Mouse (Mus musculus) lung, postnatal 0 days (tissue): ENCODE results near the gene Polr3b. TPM values are rescaled to one million over a fixed set of nuclear protein-coding genes. Genes with fewer than 3 reads are reported as not detected.

Experiments used
- ATAC-seq: fragments of 200-750 bp; cut with Nextera tagmentation; 2 replicates; pipeline ENCODE4 v1.8.0; 2017; ENCODE audit warnings: moderate library complexity
- DNase-seq: peaks from one replicate; pipeline ENCODE4 v3.0.0-alpha.2; 2016; ENCODE audit warnings: low spot score
- H3K27ac ChIP-seq: fragments of 300-500 bp; sonication (generic); 2 replicates; pipeline ENCODE4 v1.5.1; 2014; ENCODE audit warnings: antibody characterized with exemption, mild to moderate bottlenecking, low read length, mixed read lengths
- H3K27me3 ChIP-seq: fragments of 300-500 bp; sonication (generic); replicated peaks from 2 replicates; pipeline ENCODE4 v1.6.1; 2014; ENCODE audit warnings: low read length, mixed read lengths; ENCODE audit not compliant: insufficient read depth
- H3K36me3 ChIP-seq: fragments of 300-500 bp; sonication (generic); 2 replicates; pipeline ENCODE4 v1.6.1; 2014; ENCODE audit warnings: low read length, mixed read lengths; ENCODE audit not compliant: insufficient read depth
- H3K4me1 ChIP-seq: fragments of 300-500 bp; sonication (generic); 2 replicates; pipeline ENCODE4 v1.6.1; 2014; ENCODE audit warnings: antibody characterized with exemption, low read depth, low read length, mixed read lengths; ENCODE audit not compliant: insufficient read depth
- H3K4me2 ChIP-seq: fragments of 300-500 bp; sonication (generic); replicated peaks from 2 replicates; pipeline ENCODE4 v1.6.1; 2014; ENCODE audit warnings: low read depth, mild to moderate bottlenecking, low read length, moderate library complexity, mixed read lengths
- H3K4me3 ChIP-seq: fragments of 300-500 bp; sonication (generic); 2 replicates; pipeline ENCODE4 v1.5.1; 2014; ENCODE audit warnings: low read depth, low read length
- H3K9ac ChIP-seq: fragments of 300-500 bp; sonication (generic); replicated peaks from 2 replicates; pipeline ENCODE4 v1.6.1; 2014; ENCODE audit warnings: low read depth, mild to moderate bottlenecking
- H3K9me3 ChIP-seq: fragments of 300-500 bp; sonication (generic); 2 replicates; pipeline ENCODE4 v1.6.1; 2016; ENCODE audit warnings: low read length, mixed read lengths
- CTCF ChIP-seq: IDR thresholded peaks from 2 replicates; pipeline ENCODE4 v1.5.1; 2016; ENCODE audit warnings: antibody characterized with exemption, mild to moderate bottlenecking
- EP300 ChIP-seq: IDR thresholded peaks from 2 replicates; pipeline ENCODE4 v1.6.1; 2016; ENCODE audit warnings: antibody characterized with exemption, mild to moderate bottlenecking, control low read depth
- WGBS: fragments of 180-500 bp; shearing (Covaris S2); extraction: QIAGEN DNeasy Blood & Tissue Kit; methylation state at CpG from one replicate; pipeline ENCODE4 v1.1.7; 2014; 5-methylcytosine and 5-hydroxymethylcytosine counted together
- polyA plus RNA-seq: library from polyadenylated mRNA; unstranded; fragments of >200 nt; fragmentation: Nextera tagmentation; extraction: Ambion mirVana; gene quantifications from 2 replicates; pipeline ENCODE4 v1.2.1, GENCODE M21; 2015

The Polr3b gene
- polyA plus RNA-seq, 1 experiment from 2014 or later: 6.2 TPM

DNA sequence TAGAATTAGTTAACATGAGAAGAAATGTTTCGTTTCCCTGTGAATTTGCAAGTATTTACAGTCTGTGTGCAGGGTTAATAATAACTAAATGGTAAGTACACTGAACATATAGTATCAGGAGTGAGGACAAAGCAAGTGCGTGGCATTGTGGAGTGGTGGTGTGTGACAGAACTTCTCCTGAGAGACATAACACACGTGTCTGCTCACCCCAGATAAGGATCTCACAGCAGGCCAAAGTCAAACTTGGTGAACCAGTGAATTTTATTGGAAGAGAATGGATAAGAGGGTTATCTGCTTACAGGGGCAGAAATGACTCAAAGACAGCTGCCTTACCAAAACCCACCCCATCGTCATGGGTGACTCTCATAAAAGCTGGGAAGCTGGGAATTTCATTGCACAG is 26.8 kb downstream of the Polr3b start:
- H3K36me3 ChIP-seq: 0 out of 2 replicates have a peak, but pooled peaks cover 10% of the 10 kb centered on the region
- H3K9ac ChIP-seq: no peak overlapping the region
- H3K27me3 ChIP-seq: no peaks in the 10 kb centered on the region
- no peak overlapping the region for H3K4me3 ChIP-seq
- 84% methylated on average over 4 of the region's 4 CpGs for WGBS
- DNase-seq: no peak
- no peak for TF ChIP-seq EP300
- TF ChIP-seq CTCF: no peak
- H3K4me1 ChIP-seq: 0 out of 2 replicates have a peak, but pooled peaks cover 4% of the 10 kb centered on the region
- H3K9me3 ChIP-seq: no peaks in the 10 kb centered on the region
- H3K4me2 ChIP-seq: no peak overlapping the region
- ATAC-seq: no peak
- no peak overlapping the region for H3K27ac ChIP-seq

DNA sequence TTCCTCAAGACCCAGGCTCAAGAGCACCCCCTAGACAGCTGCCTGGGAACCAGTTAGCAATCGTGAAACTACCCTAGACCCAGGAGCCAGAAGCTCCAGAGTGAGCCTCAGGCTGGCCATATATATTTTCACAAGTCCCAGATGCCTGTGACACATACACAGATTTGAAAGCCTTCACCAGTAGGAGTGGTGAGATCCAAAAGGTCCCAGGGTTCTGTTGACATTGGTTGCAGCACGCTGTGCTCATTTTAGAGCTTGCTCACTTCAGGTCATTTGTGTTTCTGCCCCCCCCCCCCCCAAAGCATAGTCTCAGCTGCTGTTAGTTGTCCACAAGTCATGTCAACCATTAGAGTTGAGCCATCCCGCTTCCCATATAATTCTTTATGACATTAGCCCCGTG is 31.9 kb downstream of the Polr3b start:
- Histone ChIP-seq H3K4me3 (no peak overlapping the region), H3K9ac (no peak overlapping the region), H3K4me1 (no peaks in the 10 kb centered on the region), H3K27me3 (no peaks in the 10 kb centered on the region), H3K27ac (no peak overlapping the region), H3K36me3 (0 out of 2 replicates have a peak, but pooled peaks cover 10% of the 10 kb centered on the region), H3K4me2 (no peak overlapping the region), H3K9me3 (no peaks in the 10 kb centered on the region)
- 76% methylated on average over 4 of the region's 4 CpGs for WGBS
- DNase-seq: no peak
- no peak for TF ChIP-seq CTCF
- TF ChIP-seq EP300: no peak
- no peak for ATAC-seq

DNA sequence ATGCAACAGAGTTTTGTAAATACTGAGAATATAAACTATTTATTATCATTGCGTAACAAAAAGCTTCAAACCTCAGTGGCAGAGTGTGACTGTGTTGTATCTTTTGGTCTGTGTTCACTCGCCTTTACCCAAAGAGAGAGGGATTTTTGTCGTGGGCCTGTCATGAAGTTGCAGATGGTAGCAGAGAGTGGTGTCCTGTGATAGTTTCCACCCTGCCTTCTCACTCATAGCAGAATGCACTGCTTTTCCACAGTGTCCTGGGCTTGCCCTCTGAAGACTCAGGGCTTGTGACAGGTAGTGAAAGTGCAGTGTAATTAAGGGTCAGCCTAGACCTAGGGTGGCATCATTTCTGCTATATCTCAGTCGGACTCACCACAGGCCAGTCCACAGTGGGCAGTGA is 32.6 kb downstream of the Polr3b start:
- TF ChIP-seq EP300: no peak
- TF ChIP-seq CTCF: no peak
- Histone ChIP-seq H3K4me1 (no peaks in the 10 kb centered on the region), H3K4me3 (no peak overlapping the region), H3K36me3 (0 out of 2 replicates have a peak, but pooled peaks cover 7% of the 10 kb centered on the region), H3K4me2 (no peak overlapping the region), H3K9ac (no peak overlapping the region), H3K27ac (no peak overlapping the region), H3K9me3 (no peaks in the 10 kb centered on the region), H3K27me3 (no peaks in the 10 kb centered on the region)
- WGBS: 82% methylated on average over 4 of the region's 4 CpGs
- DNase-seq (no peak), ATAC-seq (no peak)

DNA sequence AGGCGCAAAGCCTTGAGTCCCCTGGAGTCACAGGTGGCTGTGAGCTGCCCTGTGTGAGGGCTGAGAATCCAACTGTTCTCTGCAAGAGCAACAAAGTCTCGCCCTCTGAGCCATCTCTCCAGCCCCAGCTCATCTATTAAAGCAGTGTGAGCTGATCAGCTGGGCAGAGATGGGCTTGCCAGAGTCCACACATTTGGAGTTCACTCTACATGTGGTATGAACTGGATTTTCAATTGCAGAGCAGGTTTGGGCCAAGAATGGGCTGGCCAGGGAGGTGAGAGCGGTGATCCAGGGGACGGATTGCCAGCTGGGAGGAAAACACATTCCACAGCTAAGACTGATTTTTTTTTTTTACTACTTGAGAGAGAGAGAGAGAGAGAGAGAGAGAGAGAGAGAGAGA is 34.5 kb downstream of the Polr3b start:
- no peak overlapping the region for H3K27ac ChIP-seq
- 0 out of 2 replicates have a peak, but pooled peaks cover 7% of the 10 kb centered on the region for H3K36me3 ChIP-seq
- no peak overlapping the region for H3K9ac ChIP-seq
- H3K4me3 ChIP-seq: no peak overlapping the region
- H3K9me3 ChIP-seq: no peaks in the 10 kb centered on the region
- ATAC-seq (peak; percentile 59), DNase-seq (peak; percentile 49)
- no peak overlapping the region for H3K4me2 ChIP-seq
- H3K27me3 ChIP-seq: no peaks in the 10 kb centered on the region
- WGBS: 61% methylated on average over 4 of the region's 4 CpGs
- no peaks in the 10 kb centered on the region for H3K4me1 ChIP-seq
- TF ChIP-seq EP300 (no peak), CTCF (no peak)

DNA sequence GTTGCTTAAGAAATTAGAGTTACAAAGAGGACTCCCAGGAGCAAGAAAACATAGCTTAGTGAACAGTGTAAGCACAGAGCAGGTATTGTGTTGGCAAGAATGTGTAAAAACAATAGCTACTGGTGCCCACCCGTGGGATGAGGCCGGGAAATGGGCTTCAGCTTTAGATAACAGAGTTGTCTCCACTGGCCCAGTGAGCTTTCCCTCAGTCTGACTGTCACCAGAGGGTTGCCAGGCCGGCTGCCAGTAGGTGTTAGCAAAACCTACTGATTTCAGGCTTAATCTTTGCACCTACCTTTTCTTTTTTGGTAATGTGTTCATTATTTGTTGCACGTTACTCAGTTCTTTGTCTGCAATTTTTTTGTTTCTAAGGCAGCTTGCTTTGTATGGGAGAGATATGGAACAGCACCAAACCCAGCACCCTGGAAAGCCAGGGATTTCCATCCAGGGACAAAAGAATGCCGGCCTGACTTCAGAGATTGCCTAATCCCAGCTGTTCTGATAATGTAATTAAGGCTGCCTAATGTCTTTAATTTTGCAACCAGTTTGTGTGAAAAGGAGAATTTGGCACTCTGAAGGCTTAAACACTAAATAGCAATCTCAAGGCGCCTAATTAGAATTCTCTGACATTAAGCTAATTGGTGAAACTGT is 35.5 kb downstream of the Polr3b start:
- TF ChIP-seq EP300: no peak
- TF ChIP-seq CTCF: no peak
- Histone ChIP-seq H3K27ac (no peak overlapping the region), H3K27me3 (no peaks in the 10 kb centered on the region), H3K9me3 (no peaks in the 10 kb centered on the region), H3K9ac (no peak overlapping the region), H3K36me3 (0 out of 2 replicates have a peak, but pooled peaks cover 7% of the 10 kb centered on the region), H3K4me3 (no peak overlapping the region), H3K4me1 (no peaks in the 10 kb centered on the region), H3K4me2 (no peak overlapping the region)
- DNase-seq (peak; percentile 61), ATAC-seq (no peak; the same call in 1 of the 2 replicates)
- 53% methylated on average over 6 of the region's 6 CpGs for WGBS

DNA sequence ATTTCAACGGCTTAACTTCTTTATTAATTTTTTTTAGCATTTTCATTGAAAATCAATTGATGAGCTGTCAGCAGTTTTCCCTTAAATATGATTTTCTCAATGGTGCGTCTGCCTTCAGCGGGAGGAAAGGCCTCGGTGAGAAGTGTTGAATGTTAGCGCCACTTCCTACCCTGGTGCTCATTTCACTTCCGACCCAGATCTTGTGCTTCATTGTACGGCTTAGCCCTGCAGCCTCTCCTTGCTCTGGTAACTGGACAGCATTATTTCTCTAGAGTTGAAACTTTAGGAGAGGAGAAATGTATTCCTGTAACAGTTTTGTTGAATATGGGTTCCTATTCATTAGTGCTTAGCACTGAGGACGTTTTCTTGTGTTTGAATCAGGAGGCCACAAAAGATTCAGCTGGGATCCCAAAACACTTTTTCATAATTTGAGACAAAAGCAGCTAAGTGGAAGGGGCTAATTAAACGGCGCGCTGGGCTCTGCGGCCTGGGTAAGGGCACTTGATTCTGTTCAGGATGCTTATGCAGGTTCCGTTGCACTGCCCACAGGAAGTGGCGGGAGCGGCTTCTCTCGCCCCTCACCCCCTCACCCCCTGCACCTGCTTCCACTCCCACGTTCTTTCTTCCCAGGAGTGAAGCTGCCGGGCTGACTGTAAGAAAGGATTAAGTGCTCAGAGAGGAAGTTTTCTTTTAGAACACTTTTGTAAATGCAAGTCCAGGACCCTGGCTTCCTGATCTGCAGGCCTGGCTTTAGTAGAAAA is 36.2 kb downstream of the Polr3b start:
- H3K4me2 ChIP-seq: no peak overlapping the region
- DNase-seq: peak; percentile 9
- no peak overlapping the region for H3K27ac ChIP-seq
- H3K9me3 ChIP-seq: no peaks in the 10 kb centered on the region
- WGBS: 39% methylated on average over 18 of the region's 18 CpGs
- TF ChIP-seq EP300: no peak
- TF ChIP-seq CTCF: no peak
- no peaks in the 10 kb centered on the region for H3K27me3 ChIP-seq
- H3K4me3 ChIP-seq: no peak overlapping the region
- no peak overlapping the region for H3K9ac ChIP-seq
- no peak for ATAC-seq
- no peaks in the 10 kb centered on the region for H3K36me3 ChIP-seq
- no peaks in the 10 kb centered on the region for H3K4me1 ChIP-seq
